Mouse (Mus musculus): ENCODE measurements at regions not wholly inside any gene's neighbourhood (a gene's known extent, or its start where the extent isn't known, plus 50 kb on each side); places are given as distances from the start of the nearest gene placed in this dataset.

DNA sequence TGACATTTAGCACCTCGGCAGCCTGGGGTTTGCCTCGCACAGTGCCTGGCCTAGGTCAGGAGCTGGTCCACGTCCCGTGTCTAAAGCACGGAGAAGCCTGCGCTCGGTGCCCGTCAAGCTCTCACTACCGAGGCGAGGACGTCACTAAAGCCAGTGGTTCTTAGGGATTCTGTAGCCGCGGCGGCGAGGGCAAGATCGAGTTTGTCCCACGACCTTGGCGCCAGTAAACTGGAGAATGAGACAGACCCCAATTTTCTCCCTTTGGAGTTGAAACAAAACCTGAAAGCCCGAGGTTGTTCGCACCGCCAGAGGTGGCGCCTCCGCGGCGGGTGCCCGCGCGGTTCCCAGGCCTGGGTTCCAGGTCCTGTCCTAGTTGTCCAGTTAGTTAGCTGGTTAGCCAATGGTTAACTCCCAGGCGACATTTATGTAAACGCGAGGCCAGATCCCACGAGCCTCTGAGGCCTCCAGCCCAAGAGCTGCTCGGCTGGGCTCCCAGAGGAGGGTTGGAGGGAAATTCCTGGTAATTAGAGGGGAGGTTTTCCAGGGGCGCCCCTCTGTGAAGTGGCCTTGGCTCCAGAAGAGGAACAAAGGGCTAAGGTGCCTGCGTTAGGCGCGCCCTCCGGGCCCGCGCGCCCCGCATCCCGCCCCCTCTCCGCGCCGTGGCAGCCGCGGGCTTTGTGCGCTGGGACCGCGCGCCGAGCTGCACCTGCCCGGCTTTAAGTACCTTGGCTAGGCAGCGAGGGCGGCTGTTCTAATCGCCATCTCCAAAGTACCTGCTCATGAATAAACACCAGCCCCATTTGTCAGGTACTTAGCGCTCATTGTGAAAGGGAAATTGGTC, 74.0 kb downstream of the Rhcg start:
- DNase-seq (ENCODE audit: low spot score in 2 of 2), result peak in 1 of 2 experiments; percentile 44
- intact Hi-C loops (cut with DNase I), result no loop called here

DNA sequence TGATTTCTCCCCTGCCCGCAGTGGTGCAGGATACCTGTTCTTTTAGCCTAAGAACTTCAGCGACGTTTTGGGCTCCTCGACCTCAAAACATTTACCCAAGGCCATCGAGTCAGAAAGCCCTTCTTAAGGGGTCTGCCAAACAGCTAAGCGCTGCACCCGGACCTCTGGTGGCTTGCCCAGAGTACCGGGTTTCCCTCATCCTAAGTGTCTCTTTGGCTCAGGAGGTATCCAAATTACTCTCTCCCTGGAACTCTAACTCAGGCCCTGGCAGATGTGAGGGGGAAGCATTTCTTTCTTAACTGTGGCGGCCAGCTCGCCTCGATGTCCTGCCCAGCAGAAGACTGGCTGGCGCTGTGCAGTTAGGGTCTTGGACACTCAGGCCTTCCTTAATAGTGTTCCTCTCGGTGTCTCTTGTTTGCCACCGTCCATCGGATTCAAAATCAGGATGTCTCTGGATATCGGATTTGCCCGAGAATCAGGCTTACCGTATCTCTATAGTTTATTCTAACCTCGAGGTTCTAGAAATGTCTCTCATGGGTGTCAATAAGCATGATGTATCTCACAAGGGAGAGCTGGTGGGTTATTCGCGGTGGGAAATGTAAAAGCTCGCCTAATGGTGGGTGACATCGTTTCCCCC, 75.0 kb downstream of the Rhcg start:
- intact Hi-C loops (cut with DNase I), result no loop called here
- DNase-seq (ENCODE audit: low spot score in 2 of 2), result peak in 1 of 2 experiments; percentile 16

DNA sequence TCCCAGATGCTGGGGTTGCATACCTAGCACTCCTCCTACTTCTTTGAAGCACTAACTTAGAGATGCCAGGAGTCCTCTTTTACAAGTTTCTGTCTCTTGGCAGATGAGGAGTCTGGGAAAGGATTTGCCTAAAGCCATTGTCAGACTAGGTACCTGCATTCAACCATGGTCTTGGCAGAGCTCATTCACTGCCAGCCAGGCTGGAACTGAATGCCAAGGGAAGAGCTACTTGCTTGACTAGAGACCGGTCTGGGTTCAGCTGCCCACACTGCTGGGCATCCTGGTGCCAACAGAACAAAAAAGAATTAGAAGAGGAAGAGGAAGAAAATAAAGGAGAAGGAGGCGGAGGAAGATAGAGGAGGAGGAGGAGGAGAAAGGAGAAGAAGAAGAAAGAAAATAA, 74.1 kb upstream of the Polg start:
- DNase-seq (ENCODE audit: low spot score in 2 of 2), result no peak
- intact Hi-C loops (cut with DNase I), result no loop called here

DNA sequence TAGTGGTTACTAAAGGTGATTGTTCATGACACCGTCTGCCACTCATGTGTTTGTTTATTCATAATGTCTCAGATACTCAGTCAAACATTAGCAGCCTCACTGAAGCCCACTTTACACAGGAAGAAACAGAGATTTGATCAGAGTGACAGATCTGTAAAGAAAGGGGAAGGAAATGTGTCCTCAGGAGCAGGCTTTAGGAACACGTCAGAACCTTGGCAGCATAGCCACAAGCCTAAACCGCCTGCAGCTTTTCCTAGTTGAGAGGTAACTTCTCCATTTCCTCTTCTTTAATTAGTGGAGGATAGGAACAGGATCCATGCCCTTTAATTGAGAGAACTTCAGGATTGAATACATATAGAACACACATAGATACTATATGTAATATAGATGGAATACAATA, 73.3 kb upstream of the Polg start:
- no peak for DNase-seq (ENCODE audit: low spot score in 2 of 2)
- intact Hi-C loops (cut with DNase I), result no loop called here

DNA sequence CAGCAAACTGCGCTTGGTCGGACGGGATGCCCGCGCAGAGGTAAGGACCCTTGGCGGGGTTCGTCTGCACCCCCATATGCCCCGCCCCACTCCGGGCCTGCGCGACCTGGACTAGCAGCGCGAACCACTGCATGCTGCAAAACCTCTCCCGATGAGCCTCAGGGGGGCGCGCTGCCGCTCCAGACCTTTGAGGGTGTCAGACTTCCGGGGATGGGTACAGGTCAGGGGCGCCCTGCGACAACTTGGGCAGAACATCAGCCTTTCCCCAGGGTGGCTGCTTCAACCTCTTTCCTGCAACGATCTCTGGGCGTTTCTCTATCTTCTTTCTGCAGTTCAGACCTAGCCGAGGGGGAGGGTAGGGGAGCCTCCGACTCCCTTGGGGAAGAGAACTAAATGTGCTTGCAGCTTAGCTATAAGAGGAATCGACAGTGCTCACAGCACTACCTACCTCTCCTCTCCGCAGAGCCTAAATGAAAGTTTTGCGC, 70.0 kb upstream of the Polg start:
- intact Hi-C loops (cut with DNase I), result no loop called here
- DNase-seq (ENCODE audit: low spot score in 2 of 2), result peak in 1 of 2 experiments; percentile 74

DNA sequence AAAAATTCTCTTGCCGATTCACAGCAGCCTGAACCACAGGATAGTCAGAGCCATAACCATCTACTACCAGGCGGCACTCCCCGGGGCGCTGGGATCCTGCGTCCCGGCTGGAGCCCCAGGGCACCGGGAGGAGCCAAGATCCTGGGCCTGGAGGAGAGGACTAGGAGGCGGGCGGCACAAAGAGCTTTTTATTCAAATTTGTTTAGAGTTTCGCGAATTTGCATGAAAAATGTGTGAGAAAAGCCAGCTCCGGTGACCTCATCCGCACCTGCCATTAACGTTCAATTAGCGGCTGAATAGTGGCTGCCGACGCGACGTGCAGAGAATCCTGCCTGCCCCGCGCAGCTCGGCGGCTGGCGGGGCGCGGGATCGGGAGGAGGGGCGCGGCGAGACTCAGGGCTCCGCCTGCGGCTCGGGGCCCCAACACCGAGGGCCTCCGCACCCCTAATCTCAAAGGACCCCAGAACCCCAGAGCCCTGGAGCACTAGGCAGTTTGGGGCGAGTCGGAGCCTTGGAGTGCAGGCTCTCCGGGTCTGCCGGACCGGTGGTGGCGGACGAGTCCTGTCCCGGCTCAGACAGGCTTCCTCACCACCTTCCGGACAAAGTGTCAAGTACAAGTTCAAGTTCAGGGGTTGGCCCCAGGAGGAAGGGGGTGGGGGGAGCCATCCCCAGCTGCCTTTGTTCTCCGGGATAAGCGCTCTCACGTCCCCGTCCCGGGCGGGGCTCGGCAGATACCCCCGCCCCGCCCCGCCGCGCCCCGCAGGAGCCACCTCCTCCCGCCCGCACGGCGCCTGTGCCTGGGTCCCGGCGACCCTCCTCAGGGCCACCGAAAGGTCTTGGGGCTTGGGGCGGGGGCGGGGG, 69.3 kb upstream of the Polg start:
- DNase-seq (ENCODE audit: low spot score in 2 of 2), result peak in 1 of 2 experiments; percentile 67
- intact Hi-C loops (cut with DNase I), result no loop called here

DNA sequence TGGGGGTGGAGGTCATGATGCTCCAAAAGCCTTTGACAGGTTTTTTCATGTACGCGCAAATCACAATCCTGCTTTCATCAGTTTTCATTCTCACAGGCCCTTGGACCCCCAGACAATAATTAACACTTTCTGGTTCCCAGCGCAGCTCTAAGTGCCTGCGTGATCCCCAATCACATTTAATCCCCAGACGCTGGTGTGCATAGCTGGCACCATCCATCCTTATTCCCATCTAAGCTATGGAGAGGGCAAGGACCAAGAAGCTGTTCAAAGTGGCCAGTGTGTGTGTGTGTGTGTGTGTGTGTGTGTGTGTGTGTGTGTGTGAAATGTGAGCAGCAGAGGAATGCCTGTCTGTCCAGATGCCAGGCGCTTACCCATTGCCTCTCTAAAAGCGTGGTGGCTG, 68.7 kb upstream of the Polg start:
- intact Hi-C loops (cut with DNase I), result no loop called here
- no peak for DNase-seq (ENCODE audit: low spot score in 2 of 2)

DNA sequence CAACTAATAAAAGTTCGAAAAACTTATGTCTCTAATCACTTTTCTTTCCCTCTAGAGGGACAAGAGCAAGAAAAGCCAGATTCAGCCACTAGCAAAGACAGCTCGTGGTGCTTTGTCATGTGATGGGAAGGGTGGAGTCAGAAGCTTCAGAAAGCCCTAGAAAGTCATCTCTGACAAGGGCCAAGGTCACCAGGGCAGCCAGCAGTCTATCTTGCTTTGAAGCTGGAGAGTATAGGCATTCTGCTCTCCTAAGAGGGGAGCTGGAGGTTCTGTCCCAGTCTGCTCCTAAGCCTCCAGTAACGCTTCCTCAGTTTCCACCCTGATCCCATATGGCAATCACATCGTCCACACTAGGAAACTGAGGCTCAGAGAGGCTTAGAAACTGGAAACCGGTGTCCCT, 68.2 kb upstream of the Polg start:
- intact Hi-C loops (cut with DNase I), result no loop called here
- peak in 1 of 2 experiments; percentile 26 for DNase-seq (ENCODE audit: low spot score in 2 of 2)

DNA sequence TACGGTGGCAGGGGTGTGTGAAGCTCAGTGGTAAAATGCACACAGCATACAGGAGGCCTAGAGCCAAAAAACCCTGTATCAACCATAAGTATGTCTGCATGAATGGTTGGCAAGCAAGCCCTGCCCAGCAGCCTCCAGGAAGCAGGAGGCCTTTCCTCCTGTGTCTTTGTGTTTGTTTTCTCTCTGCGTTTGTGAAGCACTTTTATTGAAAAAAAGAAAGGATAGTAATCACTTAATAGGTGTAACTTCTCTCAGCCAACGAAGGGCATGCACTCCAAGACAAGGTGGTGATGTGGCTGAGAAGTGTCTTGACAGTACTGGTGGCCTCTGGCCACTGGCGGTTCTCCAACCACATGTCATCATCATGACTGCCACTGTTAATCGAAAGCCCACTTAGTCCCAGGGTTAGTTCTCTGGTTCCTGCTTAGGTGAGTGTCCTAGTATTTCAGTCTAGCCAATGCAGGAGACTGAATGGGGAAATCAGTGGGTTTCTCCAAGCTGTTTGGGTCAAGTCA, 66.5 kb upstream of the Polg start:
- intact Hi-C loops (cut with DNase I), result no loop called here
- no peak for DNase-seq (ENCODE audit: low spot score in 2 of 2)

DNA sequence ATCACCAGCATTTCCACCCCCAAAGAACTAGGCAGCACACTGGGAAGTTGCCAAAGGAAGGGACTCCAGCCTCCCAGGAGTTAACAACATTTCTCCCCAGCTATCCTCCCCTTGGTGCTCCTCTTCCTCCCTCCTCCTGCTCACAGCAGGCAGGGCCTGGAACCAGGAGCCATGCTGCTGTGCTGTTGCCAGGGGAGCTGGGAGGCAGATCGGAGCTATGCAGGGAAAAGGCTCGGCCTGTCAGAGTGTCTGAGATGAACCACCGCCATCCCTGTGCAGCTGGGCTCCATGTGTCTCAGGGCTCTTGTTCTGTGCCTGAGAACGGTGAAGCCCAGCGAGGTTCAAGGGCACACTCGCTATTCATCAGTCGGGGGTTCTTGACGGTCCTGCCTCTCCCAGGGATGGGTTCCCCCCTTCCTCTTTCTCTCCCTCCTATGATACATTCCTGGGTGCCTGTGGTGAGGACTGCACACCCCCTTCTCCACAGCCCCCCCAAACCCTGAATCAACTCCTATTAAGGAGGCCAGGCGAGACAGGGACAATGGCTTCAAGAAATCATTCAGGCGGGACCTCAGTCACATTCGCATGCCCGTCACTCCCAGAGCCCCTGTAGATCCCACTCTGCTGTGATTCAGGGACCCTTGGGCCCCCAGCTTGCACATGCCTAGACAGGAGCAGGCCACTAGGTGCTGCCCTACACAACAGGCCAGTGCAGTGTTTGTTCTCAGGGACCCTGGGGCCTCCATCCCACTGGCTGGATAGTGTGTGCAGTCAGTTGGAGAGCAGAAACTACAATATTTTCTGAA, 65.6 kb upstream of the Polg start:
- DNase-seq (ENCODE audit: low spot score in 2 of 2), result peak in 1 of 2 experiments; percentile 68
- intact Hi-C loops (cut with DNase I), result no loop called here

DNA sequence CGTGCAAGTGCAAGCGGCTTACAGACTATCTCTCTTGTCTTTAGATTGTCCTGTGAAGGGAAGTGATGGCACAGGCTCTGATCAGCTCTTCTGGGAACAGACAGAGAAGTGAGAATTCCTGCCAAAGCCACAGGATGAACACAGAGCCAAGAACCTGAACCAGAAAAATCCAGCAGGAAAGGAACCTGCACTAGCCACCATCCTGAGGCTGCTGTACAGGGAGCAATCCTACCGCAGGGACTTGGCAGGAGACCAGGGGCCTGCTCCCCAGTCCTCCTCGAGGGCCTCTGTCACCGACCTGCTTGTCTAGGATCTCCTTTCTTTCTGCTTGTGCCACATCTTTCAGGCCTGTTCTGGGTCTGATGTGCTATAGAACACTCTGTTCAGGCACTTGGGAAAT, 65.0 kb upstream of the Polg start:
- intact Hi-C loops (cut with DNase I), result no loop called here
- peak in 1 of 2 experiments; percentile 49 for DNase-seq (ENCODE audit: low spot score in 2 of 2)

DNA sequence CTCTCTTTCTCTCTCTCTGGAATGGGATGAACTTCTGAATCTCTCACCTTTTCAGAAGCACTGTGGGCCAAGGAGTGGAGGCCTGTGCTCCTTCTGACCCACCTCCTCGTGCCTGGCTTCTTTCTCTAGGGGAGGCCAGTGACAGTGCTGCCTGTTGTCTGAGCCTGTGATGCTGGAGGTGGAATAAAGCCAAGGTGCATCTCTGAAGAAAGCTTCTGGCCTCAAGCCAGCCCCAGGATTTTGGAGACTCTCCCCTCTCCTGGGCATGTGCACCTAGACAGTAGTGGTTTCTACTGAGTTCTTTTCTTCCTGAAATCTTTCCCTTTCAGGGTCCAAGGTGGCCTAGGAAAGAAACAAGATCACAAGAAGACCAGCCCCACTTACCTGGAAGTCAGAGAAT, 63.3 kb upstream of the Polg start:
- intact Hi-C loops (cut with DNase I), result no loop called here
- DNase-seq (ENCODE audit: low spot score in 2 of 2), result no peak

DNA sequence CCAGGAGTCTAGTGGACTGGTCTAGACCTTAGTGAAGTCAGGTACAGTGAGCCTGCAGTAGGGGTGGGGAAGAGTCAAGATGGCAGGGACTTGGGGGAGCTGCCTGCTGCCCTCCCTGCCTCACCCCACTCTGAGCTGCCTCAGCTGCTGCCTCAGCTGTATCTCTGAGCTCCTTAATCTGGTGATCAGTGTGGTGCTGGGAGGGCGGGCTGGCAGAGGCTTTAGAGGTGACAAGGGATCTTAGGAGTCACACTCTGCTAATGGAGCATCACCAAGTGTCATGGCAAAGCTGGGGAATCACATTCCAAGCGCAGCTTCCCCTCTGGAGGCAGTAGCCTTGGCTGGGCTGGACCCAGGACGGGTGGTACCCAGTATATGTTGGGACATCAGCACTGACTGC, 61.8 kb upstream of the Polg start:
- intact Hi-C loops (cut with DNase I), result no loop called here
- no peak for DNase-seq (ENCODE audit: low spot score in 2 of 2)

DNA sequence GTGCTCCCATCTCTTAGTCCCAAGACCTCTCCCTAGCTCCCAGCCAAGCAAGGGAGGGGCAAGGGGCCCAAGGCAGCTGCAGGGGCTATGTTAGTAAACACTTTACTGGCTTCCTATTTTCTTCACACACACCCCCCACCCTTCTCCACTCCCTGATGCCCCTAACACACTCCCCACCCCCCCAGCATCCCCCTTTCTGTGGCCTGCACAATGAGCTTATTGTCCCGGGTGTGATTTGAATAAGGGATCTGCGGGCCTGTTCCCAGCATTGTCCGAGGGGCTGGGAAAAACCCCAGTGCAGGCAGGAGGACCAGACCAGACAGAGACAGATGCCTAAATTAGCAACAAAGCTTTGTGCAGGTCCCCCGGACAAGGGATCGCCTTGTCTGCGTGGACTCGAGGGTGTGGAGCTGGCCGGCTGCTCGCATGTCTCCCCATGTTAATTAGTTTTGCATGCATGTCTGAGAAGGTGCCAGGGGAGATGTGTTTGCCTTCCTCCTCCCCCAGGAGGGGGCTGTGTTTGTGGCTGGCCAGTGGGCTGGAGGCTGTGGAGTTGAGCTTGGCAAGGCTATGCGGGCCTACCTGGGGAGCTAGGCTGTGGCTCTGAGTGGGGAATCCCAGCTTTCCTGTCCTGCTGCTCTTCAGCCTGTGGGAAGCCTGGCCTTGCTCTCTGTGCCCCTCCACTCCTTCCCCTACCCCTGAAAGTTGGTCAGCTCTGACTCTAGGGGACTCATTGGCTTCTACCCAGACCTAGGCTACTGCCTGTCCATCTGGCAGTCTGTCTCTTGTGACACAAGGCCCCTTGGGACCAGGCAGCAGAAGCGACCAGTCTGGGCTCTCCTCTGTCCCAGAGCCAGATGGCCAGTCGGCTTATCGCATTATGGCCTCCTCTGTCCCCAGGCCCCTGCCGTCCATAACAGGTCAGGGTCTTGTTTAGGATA, 59.8 kb upstream of the Polg start:
- no peak for DNase-seq (ENCODE audit: low spot score in 2 of 2)
- intact Hi-C loops (cut with DNase I), result no loop called here

DNA sequence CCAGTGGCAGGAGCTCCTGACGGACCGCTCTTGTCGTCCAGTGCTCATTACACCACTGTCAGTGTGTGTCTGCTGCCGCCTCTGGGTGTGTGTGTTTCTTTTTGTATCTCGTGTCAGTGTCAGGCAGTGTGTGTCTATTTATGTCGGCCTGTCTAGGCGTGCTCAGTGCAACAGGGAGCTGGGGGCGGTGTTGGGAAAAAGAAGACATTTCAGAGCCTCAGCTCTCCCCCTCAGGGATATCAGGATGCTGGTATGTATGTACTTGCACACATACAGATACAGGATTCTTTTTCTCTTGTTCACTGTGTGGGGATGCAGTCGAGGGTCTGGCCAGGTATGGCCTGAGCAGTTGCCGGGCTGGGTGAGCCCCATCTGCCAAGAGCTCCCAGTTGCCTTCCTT, 58.8 kb upstream of the Polg start:
- DNase-seq (ENCODE audit: low spot score in 2 of 2), result peak in 1 of 2 experiments; percentile 96
- intact Hi-C loops (cut with DNase I), result no loop called here

DNA sequence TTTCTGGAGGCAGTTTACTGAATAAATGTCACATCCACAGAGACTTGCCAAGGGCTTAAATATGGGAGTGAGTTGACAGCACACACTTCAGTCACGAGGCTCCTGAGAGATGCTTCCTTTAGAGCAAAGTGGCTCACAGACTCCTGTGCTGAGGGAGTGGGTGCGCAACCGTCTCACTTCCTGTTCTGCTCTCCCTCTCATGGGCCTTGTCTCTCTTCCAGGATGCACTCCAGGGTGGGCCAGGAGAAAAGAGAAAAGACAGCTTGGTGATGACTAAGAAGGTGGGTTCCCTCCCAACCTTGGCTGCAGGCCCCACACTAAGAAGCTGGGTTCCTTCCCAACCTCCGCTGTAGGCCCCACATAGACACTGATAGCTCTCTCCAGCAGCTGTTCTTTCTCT, 57.5 kb upstream of the Polg start:
- intact Hi-C loops (cut with DNase I), result no loop called here
- peak in 1 of 2 experiments; percentile 96 for DNase-seq (ENCODE audit: low spot score in 2 of 2)

DNA sequence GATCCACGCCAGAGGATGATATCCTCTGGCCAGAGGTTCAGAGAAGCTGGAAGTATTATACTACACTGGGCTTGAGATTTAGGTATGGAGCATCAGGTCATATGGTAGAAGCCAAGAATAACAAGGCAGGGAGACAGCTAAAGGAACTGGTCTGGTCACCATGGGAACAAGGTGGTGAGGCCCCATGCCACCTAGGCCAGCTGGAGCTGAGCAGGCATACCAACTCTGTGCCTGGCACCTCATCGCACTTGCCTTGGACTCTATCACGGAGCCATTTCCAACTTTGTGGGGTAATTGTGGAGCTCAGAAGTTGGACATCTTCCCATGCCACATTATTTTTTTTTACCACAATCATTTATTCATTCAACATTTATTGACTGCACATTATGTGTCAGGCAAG, 55.9 kb upstream of the Polg start:
- DNase-seq (ENCODE audit: low spot score in 2 of 2), result no peak
- intact Hi-C loops (cut with DNase I), result no loop called here

DNA sequence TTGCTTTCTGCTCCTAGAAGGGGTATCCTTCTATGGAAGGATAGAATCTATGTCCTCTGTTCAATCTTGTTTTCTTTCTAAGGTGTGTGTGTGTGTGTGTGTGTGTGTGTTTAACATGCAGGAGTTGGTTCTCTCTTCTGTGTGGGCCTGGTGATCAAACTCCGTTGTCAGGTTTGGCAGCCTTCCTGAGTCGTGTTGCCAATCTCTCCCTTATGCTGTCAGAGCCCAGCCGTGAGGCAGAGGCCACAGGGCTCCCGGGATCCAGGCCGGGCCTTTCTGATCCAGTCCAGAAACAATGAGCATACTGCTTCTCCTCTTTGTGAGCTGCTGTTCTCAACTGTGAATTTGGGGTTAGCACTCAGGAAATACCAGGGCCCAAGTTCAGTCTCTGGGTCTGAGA, 55.1 kb upstream of the Polg start:
- DNase-seq (ENCODE audit: low spot score in 2 of 2), result no peak
- intact Hi-C loops (cut with DNase I), result no loop called here

Measured in left cerebral cortex, postnatal 25 days (tissue).